Mouse (Mus musculus): ENCODE results near the gene Chid1.

The Chid1 gene

DNA sequence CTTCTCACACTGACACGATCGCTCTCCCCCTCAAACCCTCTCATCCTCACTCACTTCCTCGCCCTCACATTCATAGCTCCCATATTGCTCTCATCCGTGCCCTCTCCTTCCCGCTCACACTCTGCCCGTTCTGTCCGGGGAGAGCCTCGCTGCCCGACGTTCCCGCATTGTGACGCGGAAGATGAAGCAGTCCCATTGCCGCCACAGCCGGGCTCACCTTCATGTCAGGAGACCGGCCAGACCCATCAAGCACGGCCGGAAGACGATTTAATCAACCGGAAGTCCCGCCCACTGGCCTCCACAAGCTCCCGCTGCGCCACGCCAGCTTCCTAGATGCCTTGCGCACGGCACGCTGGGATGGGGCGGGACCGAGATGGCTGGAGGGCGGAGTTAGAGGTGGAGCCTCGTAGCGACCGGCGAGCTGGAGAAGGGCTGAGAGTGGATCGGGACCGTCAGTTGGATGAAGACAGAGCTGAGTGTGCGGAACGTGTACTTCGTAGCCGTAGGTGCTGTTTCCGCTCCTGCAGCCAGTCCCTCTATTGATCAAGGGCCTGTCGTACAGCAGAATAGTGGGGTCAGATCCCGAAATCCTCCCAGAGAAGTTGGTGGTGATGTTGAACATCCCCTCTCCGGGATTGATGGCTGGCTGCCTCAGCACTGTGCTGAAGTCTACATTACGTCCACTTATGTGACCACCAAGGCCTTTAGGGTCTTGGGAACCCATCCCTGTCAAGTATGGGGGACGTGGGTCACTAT, at the start of gene Chid1:
Gene Chid1 (minus strand): TSS at position 302 of the 756 bp plus-strand sequence.
- peak; percentile 90 for DNase-seq (ENCODE audit: extremely low read depth, low read depth)

DNA sequence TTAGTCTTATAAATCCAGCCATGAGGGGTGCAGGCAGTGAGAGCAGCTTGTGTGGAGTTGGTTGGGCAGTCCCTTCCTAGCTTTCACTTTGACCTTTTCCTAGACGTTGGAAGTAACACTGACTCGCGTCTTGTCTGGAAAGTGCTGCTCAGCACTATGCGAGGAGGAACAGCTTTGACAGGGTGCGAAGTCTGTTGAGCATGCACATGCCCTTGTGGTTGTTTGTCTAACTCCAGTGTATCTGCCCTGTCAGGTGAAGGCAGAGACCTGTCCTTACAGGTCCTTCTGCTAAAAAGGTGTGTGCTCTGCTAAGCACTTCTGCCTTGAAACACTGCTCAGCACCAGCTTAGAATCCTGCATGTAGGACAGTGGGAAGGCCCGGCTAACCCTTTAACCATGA, 49.2 kb upstream of the Chid1 start:
- no peak for DNase-seq (ENCODE audit: extremely low read depth, low read depth)

DNA sequence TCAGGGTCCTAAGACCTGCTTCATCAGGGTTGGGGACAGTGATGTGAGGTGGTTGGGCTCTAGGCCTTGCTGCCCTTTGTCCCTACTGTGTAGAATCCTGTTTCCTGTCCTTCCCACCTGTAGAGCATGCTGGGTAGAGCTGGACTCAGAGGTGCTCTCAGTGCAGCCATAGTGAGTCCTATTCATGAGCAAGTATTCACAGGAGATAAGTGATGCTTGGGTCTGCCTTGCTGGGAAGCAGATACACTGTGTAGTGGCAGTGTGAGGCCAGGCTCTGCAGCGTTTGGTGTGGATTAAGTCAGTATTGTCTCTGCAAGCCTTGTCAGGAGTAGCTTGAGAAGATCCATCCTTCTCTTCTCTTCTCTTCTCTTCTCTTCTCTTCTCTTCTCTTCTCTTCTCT, 46.2 kb upstream of the Chid1 start:
- no peak for DNase-seq (ENCODE audit: extremely low read depth, low read depth)

DNA sequence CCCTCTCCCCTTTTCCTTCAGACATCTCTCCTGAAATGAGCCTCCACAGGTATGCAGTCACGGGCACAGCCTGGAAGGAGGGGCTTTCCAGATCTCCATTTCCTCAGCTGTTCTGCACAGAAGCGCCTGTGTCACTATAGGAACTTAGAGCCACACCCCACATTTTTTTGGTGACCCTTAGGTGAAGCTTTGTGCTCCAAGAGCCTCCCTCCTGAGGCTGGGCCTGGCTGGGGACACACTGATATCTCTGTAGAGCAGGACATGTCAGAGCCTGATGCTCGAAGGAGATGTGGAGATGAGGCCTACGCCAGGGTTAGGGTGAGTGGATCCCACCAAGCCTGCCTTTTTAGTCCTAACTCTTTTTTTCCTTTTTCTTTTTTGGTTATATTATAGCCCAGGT, 45.6 kb upstream of the Chid1 start:
- DNase-seq (ENCODE audit: extremely low read depth, low read depth): no peak

DNA sequence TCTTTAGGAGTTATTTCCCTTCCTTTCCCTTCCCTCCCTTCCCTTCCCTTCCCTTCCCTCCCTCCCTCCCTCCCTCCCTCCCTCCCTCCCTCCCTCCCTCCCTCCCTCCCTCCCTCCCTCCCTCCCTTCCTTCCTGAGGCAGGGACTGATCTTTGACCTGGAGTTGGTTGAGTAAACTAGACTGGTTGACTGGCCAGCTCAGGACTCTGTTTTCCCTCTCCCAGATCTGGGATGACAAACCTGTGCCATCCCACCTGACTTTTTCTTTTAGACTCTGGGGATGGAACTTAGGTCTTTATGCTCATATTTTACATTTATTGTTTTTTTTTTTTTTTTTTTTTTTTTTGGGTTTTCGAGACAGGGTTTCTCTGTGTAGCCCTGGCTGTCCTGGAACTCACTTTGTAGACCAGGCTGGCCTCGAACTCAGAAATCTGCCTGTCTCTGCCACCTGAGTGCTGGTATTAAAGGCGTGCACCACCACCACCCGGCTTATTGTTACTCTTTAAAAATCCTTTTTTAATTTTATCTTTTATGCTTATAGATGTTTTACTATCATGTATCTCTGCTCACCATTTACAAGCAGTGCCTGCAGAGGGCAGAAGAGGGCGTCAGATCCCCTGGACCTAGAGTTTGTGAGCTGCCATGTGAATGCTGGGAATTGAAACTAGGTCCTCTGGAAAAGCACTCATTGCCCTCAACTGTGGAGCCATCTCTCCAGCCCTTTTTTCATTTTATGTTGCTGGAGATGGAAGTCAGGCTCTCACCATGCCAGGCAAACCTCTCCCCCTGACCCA, 44.6 kb upstream of the Chid1 start:
- no peak for DNase-seq (ENCODE audit: extremely low read depth, low read depth)

DNA sequence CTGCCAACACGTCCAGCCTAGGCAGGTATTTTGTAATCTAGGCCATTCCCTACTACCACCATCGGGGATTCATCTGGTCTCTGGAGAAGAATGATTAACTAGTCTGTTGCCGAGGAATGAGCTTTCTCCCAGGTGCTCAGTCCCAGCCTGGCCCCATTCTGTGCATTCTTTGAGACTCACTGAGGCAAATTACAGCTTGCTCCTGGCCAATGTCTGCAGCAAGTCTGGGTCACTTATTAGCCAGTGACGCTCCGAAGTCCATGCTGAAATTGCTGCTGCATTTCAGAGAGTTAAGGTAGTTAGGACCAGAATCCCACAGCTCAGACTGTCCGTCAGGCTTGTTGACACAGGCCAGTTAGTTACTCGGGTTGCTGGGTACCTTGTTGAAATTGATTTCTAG, 41.7 kb upstream of the Chid1 start:
- DNase-seq (ENCODE audit: extremely low read depth, low read depth): no peak

DNA sequence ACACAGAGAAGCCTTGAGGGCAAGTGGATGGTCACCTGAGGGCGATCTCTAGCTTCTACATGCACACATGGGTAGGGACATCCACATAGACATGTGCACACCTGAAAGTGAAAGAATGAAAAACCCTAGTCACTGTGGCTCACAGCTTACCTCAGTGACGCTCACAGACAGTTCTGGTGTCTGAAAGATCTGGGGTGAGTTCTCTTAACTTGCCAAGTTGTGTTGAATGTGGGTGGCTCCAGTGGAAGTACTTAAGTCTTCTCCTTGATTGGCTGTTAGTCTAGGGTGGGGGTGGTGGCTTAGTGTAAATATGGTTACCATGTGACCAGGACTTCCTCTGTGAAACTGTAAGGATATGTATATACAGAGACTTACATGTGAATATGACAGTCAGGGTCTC, 39.3 kb upstream of the Chid1 start:
- DNase-seq (ENCODE audit: extremely low read depth, low read depth): no peak

DNA sequence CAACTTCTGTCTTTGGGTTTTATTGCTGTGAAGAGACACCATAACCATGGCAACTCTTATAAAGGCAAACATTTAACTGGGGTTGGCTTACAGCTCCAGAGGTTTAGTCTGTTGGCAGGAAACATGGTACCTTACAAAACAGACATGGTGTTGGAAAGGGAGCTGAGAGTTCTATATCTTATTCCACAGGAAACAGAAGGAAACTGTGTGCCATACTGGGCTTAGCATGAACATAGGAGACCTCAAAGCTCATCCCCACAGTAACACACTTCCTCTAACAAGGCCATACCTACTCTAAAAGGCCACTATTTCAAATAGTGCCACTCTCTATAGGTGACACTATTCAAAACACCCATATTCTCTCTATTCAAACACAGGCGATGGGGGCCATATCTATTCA, 38.9 kb upstream of the Chid1 start:
- no peak for DNase-seq (ENCODE audit: extremely low read depth, low read depth)

DNA sequence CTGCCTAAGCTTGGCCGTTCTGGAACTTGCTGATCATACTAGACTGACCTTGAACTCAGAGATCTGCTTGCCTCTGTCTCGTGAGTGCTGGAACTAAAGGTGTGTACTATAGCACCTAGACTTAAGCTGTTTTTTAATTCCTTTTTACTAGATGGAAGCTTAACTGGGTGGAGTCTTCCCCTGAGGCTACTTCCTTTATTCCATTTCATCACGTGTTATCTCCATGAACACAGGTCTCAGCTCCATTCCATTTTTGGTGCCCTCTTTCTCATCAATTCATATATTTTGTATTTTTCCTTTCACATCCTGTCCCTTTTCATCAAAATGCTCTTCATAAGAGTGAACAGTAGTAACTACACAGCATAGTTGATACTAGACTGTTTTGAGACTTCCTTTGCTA, 38.1 kb upstream of the Chid1 start:
- DNase-seq (ENCODE audit: extremely low read depth, low read depth): peak; percentile 45

DNA sequence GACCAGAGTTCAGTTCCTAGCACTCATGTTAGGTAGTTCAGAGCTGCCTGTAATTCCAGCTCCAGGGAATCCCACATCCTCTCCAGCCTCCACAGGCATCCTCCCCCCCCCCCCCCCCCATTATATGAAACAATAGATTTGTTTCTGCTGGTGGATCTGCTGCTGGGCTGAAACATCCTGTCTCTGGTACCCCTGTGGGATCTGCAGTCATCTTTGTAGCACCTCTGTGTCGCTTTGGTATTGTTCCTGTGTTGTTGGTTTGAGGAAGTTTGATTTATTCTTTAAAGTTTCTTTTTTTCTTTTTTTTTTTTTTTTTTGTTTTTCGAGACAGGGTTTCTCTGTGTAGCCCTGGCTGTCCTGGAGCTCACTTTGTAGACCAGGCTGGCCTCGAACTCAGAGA, 35.8 kb upstream of the Chid1 start:
- DNase-seq (ENCODE audit: extremely low read depth, low read depth): no peak

DNA sequence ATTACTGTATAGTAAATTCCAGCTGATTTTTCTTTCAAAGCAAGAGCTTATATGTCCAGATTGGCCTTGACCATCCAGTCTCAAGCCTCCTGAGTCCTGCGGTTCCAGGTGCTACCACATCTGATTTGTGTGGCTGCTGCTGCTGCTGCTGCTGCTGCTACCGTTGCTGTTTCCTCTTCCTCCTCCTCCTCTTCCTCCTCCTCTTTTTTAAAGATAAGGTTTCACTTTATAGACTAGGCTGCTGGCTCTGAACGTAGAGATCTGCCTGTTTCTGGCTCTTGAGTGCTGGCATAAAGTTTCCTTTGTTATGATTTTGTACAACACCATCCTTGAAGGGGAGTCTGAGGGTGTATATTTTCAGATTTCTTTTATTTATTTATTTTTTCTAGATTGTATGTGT, 34.4 kb upstream of the Chid1 start:
- no peak for DNase-seq (ENCODE audit: extremely low read depth, low read depth)

DNA sequence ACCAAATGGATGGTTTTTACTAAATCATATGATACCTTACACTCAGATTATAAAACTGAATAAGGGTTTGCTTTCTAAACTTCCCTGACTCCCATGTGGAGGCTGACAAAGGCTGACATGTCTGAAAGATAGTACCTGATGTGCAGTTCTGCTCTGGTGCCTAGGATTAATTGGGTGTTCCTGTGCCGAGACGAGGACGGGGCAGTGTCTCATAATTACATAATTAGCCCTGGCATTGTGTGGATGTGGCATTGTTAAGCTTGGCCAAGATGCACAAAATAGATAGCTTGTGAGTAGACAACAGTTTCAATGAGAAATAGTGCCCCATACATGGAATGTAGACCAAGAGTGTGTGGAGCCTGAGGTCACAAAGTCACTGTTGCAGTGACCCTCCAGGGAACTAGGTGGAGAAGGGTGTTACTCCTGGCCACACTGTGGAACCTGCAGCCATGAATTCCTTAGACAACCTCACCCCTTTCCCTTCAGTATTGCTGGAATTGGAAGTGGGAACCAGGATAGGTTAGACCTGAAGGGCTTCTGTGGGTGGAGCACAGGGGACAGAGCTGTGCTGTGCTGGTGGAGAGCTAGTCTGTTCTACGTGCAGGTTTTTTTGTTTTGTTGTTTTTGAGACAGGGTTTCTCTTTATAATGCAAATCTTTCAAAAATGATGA, 31.1 kb upstream of the Chid1 start:
- no peak for DNase-seq (ENCODE audit: extremely low read depth, low read depth)

DNA sequence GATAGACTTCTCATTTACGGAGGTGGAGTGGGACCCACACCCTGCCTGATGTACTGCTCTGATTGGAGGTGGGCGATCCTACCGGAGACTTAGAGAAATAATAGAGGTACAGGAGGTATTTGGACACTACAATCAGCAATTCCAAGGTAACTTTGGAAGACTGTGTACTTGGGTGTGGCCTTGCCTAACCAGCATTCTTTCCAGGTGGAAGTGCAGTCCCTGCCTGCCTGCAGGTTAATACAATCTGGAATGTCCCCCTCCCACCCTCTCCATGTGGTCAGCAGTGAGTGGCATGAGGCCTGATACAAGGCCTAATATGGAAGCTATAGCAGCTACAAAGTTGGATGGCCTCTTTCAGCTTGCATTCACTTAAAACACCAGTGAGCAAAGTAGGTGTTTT, 30.3 kb upstream of the Chid1 start:
- DNase-seq (ENCODE audit: extremely low read depth, low read depth): no peak

DNA sequence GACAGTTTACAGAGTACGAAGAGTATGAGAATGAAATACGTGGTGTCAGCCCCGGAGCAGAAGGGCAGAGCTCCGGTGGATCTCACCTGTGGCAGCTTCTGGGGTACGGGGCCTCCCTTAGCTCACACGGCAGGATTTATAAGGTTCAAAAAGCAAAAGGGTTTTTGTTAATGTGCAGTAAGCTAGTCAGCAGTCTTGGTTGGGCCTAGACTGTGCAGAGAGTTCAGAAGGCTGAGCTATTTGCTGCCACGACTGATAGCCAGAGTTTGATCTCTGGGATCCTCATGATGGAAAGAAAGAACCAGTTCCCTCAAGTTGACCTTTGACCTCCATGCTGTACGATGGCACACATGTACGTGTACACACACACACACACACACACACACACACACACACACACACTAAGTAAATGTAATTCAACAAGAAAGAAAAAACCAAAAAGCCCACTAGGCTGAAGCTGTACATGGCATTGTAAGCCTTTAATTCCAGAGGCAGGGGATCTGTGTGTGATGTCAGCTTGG, 29.7 kb upstream of the Chid1 start:
- no peak for DNase-seq (ENCODE audit: extremely low read depth, low read depth)

DNA sequence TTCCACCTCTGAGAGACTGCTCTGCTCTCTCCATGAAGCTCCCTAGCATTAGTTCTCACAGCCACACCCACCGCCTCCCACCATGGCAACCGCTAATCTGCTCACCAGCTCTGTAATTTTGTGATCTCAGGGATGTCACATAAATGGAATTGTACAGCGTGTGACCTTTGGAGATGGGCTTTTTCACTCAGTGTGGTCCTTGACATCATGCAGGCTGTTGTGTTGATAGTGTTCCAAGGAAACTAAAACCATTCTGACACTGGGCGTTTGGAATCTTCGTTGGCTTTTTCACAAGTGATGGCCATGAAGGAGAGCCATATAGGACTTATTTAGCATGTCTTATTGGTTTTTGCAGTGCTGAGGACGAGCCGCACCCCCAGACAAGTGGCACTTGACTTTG, 26.9 kb upstream of the Chid1 start:
- no peak for DNase-seq (ENCODE audit: extremely low read depth, low read depth)

DNA sequence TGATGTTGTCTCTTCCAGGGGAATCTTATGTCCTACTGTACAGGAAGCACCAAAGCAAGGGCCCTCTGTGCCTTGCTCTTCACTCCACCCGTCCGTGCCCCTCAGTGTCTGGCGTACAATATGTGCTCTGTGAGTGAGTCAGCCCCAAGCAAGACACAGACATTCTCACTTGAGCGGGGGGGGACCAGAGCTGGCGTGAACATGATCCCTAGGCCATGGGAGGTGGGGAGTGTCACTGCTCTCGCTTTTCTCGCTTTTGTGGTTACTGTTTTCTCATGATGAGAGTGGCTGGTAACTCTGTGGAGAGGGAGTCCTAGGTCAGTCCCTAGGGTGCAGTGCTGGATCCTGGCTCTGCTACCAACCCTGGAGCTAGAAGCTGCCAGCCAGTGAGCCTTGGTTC, 24.9 kb upstream of the Chid1 start:
- DNase-seq (ENCODE audit: extremely low read depth, low read depth): no peak

DNA sequence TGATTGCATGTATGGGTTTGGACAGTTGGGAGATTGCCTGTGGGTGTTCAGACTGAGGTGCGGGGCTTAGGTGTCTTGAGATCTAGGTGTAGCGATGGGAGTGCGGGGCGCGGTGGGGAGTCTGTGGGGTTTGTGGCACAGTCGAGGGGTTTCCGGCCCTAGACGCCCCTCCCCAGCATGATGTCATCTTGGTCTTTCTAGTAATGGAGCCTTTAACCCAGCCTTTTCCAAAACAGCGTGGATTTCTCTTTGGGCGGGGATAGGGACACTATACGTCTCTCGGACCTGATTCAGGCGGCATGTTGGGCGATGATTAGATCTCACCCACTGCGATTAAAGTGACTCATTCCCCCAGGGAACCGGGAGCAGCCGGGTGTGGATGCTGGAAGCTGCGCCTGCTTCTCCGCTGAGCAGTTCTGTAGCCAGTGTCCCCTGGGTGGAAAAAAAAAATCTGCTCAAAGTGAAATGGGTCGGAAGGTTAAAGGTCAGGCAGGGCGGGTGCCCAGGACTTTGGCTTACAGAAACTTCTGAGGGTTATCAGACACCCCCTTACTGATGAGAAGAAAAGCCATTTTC, 23.3 kb upstream of the Chid1 start:
- no peak for DNase-seq (ENCODE audit: extremely low read depth, low read depth)

DNA sequence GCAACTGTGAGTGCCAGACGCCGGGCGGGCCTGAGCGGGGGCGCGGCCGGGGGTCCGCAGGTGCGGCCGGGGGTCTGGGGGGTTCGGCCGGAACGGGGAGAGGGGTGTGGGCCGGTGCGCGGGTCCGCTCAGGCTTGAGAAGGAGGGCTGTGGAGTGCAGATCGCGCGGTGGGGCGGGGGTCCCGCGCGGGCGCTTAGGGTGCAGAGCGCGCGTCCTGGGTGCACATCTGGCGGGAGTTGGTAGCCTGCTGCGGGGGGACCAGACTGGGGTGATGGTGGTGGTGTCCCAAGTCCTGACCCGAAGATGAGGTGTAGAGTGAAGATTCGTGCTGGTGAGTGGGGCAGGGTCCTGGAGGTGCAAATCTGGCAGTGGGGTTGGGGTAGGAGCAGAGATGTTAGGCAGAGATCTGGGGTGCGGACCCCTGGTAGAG, 22.8 kb upstream of the Chid1 start:
- no peak for DNase-seq (ENCODE audit: extremely low read depth, low read depth)

DNA sequence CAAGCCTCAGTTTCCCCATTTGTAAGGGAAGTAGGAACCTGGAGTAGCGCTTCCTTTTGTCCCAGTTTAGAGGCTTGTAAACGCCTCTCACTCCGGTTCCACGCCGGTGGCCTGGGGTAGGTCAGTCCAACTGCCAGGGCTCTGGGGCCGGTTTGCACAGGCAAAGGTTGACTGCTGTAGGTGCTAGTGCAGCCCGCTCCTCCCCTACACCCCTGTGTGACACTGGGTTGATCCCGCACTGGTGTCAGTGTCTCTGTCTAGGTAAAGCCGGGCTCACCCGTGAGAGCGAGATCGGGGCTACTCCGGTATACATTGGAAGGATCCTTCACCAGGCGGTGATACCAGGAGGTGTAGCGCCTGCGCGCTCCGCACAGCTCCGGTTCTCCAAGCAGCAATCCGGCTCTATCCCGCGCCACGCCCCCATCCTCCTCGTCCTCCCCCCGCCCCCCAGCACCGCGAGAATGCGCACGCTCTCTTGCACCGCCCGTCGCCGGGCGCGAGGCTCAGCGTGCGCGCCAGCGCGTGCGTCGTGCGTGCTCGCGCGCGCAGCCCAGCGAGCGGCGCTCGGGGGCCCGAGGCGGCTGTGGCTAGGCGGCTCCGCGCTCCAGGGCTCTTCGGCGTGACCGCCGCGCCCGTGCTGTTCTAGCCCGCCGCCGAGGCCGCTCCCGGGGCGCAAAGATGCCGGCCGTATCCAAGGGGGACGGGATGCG, 22.2 kb upstream of the Chid1 start, which contains the start of gene Ap2a2:
Gene Ap2a2 (plus strand): TSS at position 492 of the 710 bp plus-strand sequence.
- peak; percentile 81 for DNase-seq (ENCODE audit: extremely low read depth, low read depth)

DNA sequence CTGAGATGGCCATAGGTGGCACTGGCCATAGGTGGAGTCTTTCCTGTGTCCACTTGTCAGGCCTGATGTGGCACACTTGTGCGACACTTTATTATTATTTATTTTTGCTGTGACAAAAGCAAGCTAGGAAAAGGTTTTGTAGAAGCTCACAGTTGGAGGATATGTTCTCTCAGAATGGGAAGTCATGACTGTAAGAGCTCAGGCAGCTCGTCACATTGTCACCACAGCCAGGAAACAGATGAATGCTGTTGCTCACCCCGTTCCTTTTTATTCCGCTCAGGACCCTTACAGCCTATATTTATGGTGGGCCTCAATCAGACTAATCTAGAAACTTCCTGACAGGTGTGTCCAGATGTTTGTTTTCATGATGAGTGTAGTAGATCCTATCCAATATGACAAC, 20.8 kb upstream of the Chid1 start:
- DNase-seq (ENCODE audit: extremely low read depth, low read depth): no peak

DNA sequence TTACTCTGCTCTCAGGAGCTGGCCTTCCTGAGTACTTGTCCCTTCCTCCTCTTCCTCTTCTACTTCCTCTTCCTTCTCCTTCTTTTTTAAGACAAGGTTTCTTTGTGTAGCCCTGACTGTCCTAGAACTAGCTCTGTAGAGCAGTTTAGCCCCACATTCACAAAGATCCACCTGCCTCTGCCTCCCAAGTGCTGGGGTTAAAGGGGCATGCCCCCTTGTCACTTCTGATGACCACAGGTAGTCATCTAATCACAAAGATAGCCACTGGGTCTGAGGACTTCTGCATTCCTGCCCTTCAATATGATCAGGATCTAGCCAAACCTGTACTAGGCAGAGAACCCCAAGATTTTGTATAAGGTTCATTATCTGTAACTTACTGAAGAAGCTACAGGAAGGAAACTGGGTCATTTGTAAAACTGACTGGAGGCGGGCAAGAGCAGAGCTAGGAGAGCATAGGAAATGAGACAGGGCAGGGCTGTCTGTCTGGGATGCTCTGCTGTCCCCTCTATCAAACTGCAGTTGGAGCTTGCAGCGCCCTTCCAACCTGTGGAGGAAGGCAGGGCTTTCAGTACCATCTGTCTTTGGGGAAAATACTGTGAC, 20.2 kb upstream of the Chid1 start:
- peak; percentile 54 for DNase-seq (ENCODE audit: extremely low read depth, low read depth)
